ENCODE assay signal across 8 mouse cellular contexts in the genomic region with DNA sequence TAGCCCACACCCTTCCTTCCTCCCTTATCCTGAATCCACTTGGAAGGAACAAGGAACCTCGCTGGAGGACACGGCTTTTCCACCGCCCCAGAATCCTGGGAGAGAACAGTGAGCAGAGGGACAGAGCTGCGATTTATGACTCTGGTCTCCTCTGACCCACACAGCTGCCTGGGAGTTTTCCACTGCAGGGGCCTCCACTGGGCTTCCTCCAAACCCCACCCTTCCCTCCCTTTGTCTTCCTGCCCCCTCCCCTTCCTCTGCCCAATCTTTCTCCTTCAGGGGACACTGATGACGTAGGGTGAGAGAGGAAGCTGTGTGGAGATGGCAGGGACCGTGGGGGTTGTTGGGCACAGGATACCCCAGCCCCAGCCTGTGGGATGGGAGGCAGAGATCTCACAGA. TPM values are rescaled to one million over a fixed set of nuclear protein-coding genes. Genes with fewer than 3 reads are reported as not detected.
A peak's percentile ranks its signal among the peaks of the same experiment; 100 is the strongest.
DNase-seq lines count a peak whose midpoint lies in the region; ATAC-seq lines count a peak whose summit lies in the region.

Gene Cldn15, plus strand, starts transcription at position 286 of the 400 bp plus-strand sequence.

- H3K9ac ChIP-seq in embryonic facial prominence, embryonic 14.5 days (ENCODE audit: low read depth, low read length): no peak within 1 kb of the TSS
- no peak within 1 kb of the TSS for H3K9ac ChIP-seq in lung, embryonic 15.5 days

- 0 out of 2 replicates have a peak within 1 kb of the TSS, but pooled peaks have one; percentile 52 for H3K27ac ChIP-seq in embryonic facial prominence, embryonic 14.5 days (replicated peaks; ENCODE audit: low read depth, low read length)
- peak within 1 kb of the TSS; percentile 70 for H3K27ac ChIP-seq in lung, embryonic 15.5 days

- peaks cover 35% of the 10 kb centered on the region for H3K36me3 ChIP-seq in embryonic facial prominence, embryonic 14.5 days (ENCODE audit: control insufficient read depth, insufficient read depth, low read length)
- peaks cover 23% of the 10 kb centered on the region for H3K36me3 ChIP-seq in lung, embryonic 15.5 days

- H3K4me1 ChIP-seq in embryonic facial prominence, embryonic 14.5 days (ENCODE audit: control insufficient read depth, insufficient read depth, low read length): peaks cover 4% of the 10 kb centered on the region; the same call in 1 of the 2 replicates
- peaks cover 39% of the 10 kb centered on the region for H3K4me1 ChIP-seq in lung, embryonic 15.5 days

- H3K9me3 ChIP-seq in embryonic facial prominence, embryonic 14.5 days (ENCODE audit: control insufficient read depth, low read length): no peaks in the 10 kb centered on the region
- no peaks in the 10 kb centered on the region for H3K9me3 ChIP-seq in lung, embryonic 15.5 days

- DNase-seq in embryo, embryonic 11 days: peak; percentile 29
- DNase-seq in embryo, embryonic 10 days (ENCODE audit: low spot score): no peak
- no peak for DNase-seq in embryonic facial prominence, embryonic 14.5 days (ENCODE audit: low spot score)
- DNase-seq in kidney, adult 9 months: peak; percentile 78
- no peak for DNase-seq in Muller cell, postnatal 12 days (ENCODE audit: inconsistent ontology term)
- DNase-seq in right cerebral cortex, adult 18-20 months: no peak

- H3K4me2 ChIP-seq in embryonic facial prominence, embryonic 14.5 days (ENCODE audit: low read depth, low read length): no peak within 1 kb of the TSS
- peak within 1 kb of the TSS; percentile 26; the same call in 1 of the 2 replicates for H3K4me2 ChIP-seq in lung, embryonic 15.5 days

- no peak for ATAC-seq in embryonic facial prominence, embryonic 14.5 days (ENCODE audit: low read depth)
- ATAC-seq in lung, embryonic 15.5 days (ENCODE audit: borderline replicate concordance, extremely low read depth, low FRiP score, low TSS enrichment): peak; percentile 6; the same call in 1 of the 2 replicates
- ATAC-seq in erythroid progenitor cell, adult 5-6 weeks (replicated peaks; ENCODE audit: low FRiP score, poor library complexity, severe bottlenecking): no peak

- no peaks in the 10 kb centered on the region for H3K27me3 ChIP-seq in embryonic facial prominence, embryonic 14.5 days (replicated peaks; ENCODE audit: control insufficient read depth, insufficient read depth, low read length)
- no peaks in the 10 kb centered on the region for H3K27me3 ChIP-seq in lung, embryonic 15.5 days

- WGBS in embryonic facial prominence, embryonic 14.5 days: 76% methylated on average over 6 of the region's 6 CpGs
- WGBS in lung, embryonic 15.5 days: 22% methylated on average over 6 of the region's 6 CpGs

- no peak within 1 kb of the TSS for H3K4me3 ChIP-seq in embryonic facial prominence, embryonic 14.5 days (ENCODE audit: low read depth, low read length)
- no peak within 1 kb of the TSS for H3K4me3 ChIP-seq in lung, embryonic 15.5 days

RNA-seq across cellular contexts. Expression of gene Cldn15, which starts in this region (rescaled TPM):
- polyA plus RNA-seq in embryonic facial prominence, embryonic 14.5 days (2014; fragmentation: Nextera tagmentation; extraction: Ambion mirVana): 0.77 and 0.97 TPM in 2 replicates
- polyA plus RNA-seq in lung, embryonic 15.5 days (2015; fragmentation: Nextera tagmentation; extraction: Ambion mirVana): 4.7 and 5.1 TPM in 2 replicates
- total RNA-seq in erythroid progenitor cell, adult 5-6 weeks (2015; ENCODE audit: low replicate concordance): 8.3 and 13.0 TPM in 2 replicates
- total RNA-seq in erythroid progenitor cell, adult 5-6 weeks (2017; ENCODE audit: low replicate concordance): 4.2 and 4.5 TPM in 2 replicates

Comparison
In these comparisons a context has a peak if more than half of its experiments do, and no peak if none do; other contexts are left out.
1. DNase-seq: peak in embryo, embryonic 11 days (single experiment) and kidney, adult 9 months (single experiment); none in embryo, embryonic 10 days (single experiment), embryonic facial prominence, embryonic 14.5 days (single experiment), Muller cell, postnatal 12 days (single experiment) and right cerebral cortex, adult 18-20 months (single experiment).